Mouse (Mus musculus): ENCODE results near the gene Rtkn. TPM values are rescaled to one million over a fixed set of nuclear protein-coding genes. Genes with fewer than 3 reads are reported as not detected.

The Rtkn gene
- polyA plus RNA-seq, 2 experiments, result 5.5 to 11.1 TPM

DNA sequence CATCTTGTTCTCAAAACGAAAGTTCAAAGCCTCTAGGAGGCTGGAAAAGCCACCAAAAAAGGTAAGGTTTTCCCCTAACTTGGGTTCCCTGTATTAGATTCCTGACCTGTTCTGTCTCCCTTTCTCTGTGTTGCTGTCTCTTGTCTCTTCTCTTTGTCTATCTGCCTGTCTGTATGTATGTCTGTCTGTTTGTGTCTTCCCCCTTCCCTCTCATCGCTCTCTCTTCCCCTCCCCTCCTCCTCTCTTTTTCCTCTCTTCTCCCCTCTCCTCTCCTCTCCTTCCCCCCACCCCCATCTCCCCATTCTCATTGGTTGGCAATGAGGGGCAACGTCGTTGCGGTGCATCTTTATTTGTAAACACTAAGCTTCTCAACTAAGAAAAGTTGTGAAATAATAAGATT lies 9.9 kb upstream of the Rtkn start, which contains the start of gene Ino80b:
Gene Ino80b, minus strand, starts transcription at position 101 of the 400 bp plus-strand sequence.
- H3K9ac ChIP-seq (replicated peaks), result peak within 1 kb of the TSS; percentile 95
- H3K36me3 ChIP-seq (replicated peaks; ENCODE audit: control insufficient read depth, insufficient read depth, low read depth), result no peaks in the 10 kb centered on the region
- H3K9me3 ChIP-seq (ENCODE audit: control insufficient read depth, low read length), result no peaks in the 10 kb centered on the region
- H3K4me3 ChIP-seq (ENCODE audit: insufficient read depth in 1 of 2, low read depth in 2 of 2, low read length in 2 of 2), result peak within 1 kb of the TSS; percentile 93
- TF ChIP-seq CTCF (IDR thresholded peaks at IDR 0.05; ENCODE audit: low read depth) (no peak), EP300 (IDR thresholded peaks at IDR 0.05; ENCODE audit: low read depth) (no peak)
- peaks cover 15 to 25% of the 10 kb centered on the region in 2 experiments for H3K4me1 ChIP-seq (replicated peaks; ENCODE audit: control insufficient read depth in 2 of 2, insufficient read depth in 2 of 2, low read length in 1 of 2)
- DNase-seq (ENCODE audit: low read depth in 3 of 3, low spot score in 3 of 3), result no peak
- WGBS (ENCODE audit: insufficient replicate concordance), result 23% methylated on average over 5 of the region's 5 CpGs
- no peaks in the 10 kb centered on the region for H3K27me3 ChIP-seq (ENCODE audit: control insufficient read depth, insufficient read depth, low read length)
- no peak for ATAC-seq (ENCODE audit: insufficient read depth)
- peak within 1 kb of the TSS; percentile 81 for H3K27ac ChIP-seq
- peak within 1 kb of the TSS; percentile 87 for H3K4me2 ChIP-seq (ENCODE audit: low read depth)

DNA sequence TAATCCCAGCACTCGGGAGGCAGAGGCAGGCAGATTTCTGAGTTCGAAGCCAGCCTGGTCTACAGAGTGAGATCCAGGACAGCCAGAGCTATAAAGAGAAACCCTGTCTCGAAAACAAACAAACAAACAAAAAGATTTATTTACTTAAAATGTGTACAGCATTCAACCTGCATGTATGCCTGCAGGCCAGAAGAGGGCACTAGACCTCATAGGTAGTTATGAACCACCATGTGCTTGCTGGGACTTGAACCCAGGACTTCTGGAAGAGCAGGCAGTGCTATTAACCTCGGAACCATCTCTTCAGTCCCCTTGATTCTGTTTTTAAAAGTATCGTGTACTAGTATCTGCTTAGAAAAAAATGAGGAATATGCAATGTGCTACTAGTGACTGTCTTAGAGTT lies 7.8 kb upstream of the Rtkn start:
- Histone ChIP-seq H3K27me3 (ENCODE audit: control insufficient read depth, insufficient read depth, low read length) (no peaks in the 10 kb centered on the region), H3K4me1 (replicated peaks; ENCODE audit: control insufficient read depth in 2 of 2, insufficient read depth in 2 of 2, low read length in 1 of 2) (peaks cover 13 to 21% of the 10 kb centered on the region in 2 experiments), H3K27ac (no peak overlapping the region), H3K4me3 (ENCODE audit: insufficient read depth in 1 of 2, low read depth in 2 of 2, low read length in 2 of 2) (no peak overlapping the region), H3K4me2 (ENCODE audit: low read depth) (no peak overlapping the region), H3K9me3 (ENCODE audit: control insufficient read depth, low read length) (no peaks in the 10 kb centered on the region), H3K9ac (replicated peaks) (no peak overlapping the region), H3K36me3 (replicated peaks; ENCODE audit: control insufficient read depth, insufficient read depth, low read depth) (no peaks in the 10 kb centered on the region)
- TF ChIP-seq EP300 (IDR thresholded peaks at IDR 0.05; ENCODE audit: low read depth) (no peak), CTCF (IDR thresholded peaks at IDR 0.05; ENCODE audit: low read depth) (peak; percentile 69)
- ATAC-seq (ENCODE audit: insufficient read depth) (no peak), DNase-seq (ENCODE audit: low read depth in 3 of 3, low spot score in 3 of 3) (no peak)
- WGBS (ENCODE audit: insufficient replicate concordance), result 71% methylated on average over 5 of the region's 5 CpGs

DNA sequence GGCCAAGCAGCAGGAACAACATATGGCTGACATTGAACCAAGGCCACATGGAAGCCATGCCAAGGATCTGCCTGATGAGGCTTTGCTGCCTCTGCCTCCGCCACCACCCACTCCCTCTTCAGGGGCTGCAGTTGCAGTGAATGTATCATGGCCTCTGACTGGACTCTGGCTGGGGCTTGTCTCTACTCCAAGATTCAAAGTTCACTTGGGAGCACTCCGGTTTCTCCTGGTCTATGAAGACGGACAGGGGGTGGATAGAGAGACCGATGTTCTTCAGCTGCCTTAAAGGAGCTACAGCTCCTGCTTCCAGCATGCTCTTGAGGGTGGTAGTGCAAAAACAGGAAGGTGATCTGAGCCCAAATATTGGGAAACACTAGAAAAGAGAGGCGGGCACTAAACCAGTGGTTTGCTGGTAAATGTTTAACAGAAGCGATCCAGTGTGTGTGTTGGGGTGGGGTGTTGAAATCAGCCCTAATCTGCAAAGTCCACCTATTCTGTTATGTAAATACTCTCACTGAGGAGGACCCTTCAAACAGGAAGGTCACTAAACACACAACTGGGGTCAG lies 3.7 kb upstream of the Rtkn start:
- no peak overlapping the region for H3K9ac ChIP-seq (replicated peaks)
- H3K9me3 ChIP-seq (ENCODE audit: control insufficient read depth, low read length), result no peaks in the 10 kb centered on the region
- H3K4me1 ChIP-seq (replicated peaks; ENCODE audit: control insufficient read depth in 2 of 2, insufficient read depth in 2 of 2, low read length in 1 of 2), result peaks cover 4 to 7% of the 10 kb centered on the region in 2 experiments; a peak in 3 of 4 replicates
- H3K4me3 ChIP-seq (ENCODE audit: insufficient read depth in 1 of 2, low read depth in 2 of 2, low read length in 2 of 2), result no peak overlapping the region
- ATAC-seq (ENCODE audit: insufficient read depth) (peak; percentile 68), DNase-seq (ENCODE audit: low read depth in 3 of 3, low spot score in 3 of 3) (no peak)
- WGBS (ENCODE audit: insufficient replicate concordance), result 42% methylated on average over 6 of the region's 6 CpGs
- H3K36me3 ChIP-seq (replicated peaks; ENCODE audit: control insufficient read depth, insufficient read depth, low read depth), result no peaks in the 10 kb centered on the region
- no peak for TF ChIP-seq CTCF (IDR thresholded peaks at IDR 0.05; ENCODE audit: low read depth)
- no peak for TF ChIP-seq EP300 (IDR thresholded peaks at IDR 0.05; ENCODE audit: low read depth)
- peak overlapping the region; percentile 13; the same call in 1 of the 2 replicates for H3K4me2 ChIP-seq (ENCODE audit: low read depth)
- peak overlapping the region; percentile 47 for H3K27ac ChIP-seq
- peaks cover 16% of the 10 kb centered on the region for H3K27me3 ChIP-seq (ENCODE audit: control insufficient read depth, insufficient read depth, low read length)

DNA sequence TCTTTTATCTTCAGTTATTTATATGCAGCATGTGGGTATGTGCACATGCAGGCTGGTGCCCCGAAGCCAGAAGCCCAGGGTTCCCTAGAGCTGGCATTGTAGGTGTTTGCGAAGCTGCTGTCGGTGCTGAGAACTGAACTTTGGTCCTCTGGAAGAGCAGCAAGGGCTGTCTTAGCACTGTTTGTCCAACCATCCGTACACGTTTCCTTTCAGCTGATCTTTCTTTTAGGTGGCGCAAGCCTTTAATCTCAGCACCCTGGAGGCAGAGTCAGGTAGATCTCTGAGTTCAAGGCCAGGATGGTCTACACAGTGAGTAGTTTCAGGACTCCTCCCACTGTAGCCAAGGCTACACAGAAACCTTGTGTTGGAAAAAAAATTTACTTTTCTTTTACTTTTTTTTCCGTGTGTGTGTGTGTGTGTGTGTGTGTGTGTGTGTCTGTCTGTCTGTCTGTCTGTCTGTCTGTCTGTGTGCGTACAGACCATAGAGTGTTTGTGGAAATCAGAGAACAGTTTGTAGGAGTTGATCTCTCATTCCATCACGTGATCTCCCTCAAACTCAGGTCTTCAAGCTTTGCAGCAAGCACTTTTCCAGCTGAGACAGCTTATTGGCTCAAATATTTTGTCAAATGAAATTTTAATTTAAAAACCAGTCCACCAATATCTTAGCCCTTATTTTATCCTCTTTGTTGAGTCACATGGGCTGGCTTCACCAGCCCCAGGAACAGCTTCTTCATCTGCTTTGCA lies 2.9 kb upstream of the Rtkn start:
- Histone ChIP-seq H3K4me2 (ENCODE audit: low read depth) (no peak overlapping the region), H3K4me1 (replicated peaks; ENCODE audit: control insufficient read depth in 2 of 2, insufficient read depth in 2 of 2, low read length in 1 of 2) (peaks cover 4 to 7% of the 10 kb centered on the region in 2 experiments; a peak in 3 of 4 replicates), H3K4me3 (ENCODE audit: insufficient read depth in 1 of 2, low read depth in 2 of 2, low read length in 2 of 2) (no peak overlapping the region), H3K36me3 (replicated peaks; ENCODE audit: control insufficient read depth, insufficient read depth, low read depth) (no peaks in the 10 kb centered on the region), H3K27me3 (ENCODE audit: control insufficient read depth, insufficient read depth, low read length) (peaks cover 23% of the 10 kb centered on the region), H3K27ac (no peak overlapping the region; the same call in 1 of the 2 replicates), H3K9me3 (ENCODE audit: control insufficient read depth, low read length) (no peaks in the 10 kb centered on the region), H3K9ac (replicated peaks) (no peak overlapping the region)
- DNase-seq (ENCODE audit: low read depth in 3 of 3, low spot score in 3 of 3), result no peak
- WGBS (ENCODE audit: insufficient replicate concordance), result 62% methylated on average over 9 of the region's 9 CpGs
- ATAC-seq (ENCODE audit: insufficient read depth), result peak; percentile 25; the same call in 1 of the 2 replicates
- TF ChIP-seq CTCF (IDR thresholded peaks at IDR 0.05; ENCODE audit: low read depth), result no peak
- TF ChIP-seq EP300 (IDR thresholded peaks at IDR 0.05; ENCODE audit: low read depth), result no peak

DNA sequence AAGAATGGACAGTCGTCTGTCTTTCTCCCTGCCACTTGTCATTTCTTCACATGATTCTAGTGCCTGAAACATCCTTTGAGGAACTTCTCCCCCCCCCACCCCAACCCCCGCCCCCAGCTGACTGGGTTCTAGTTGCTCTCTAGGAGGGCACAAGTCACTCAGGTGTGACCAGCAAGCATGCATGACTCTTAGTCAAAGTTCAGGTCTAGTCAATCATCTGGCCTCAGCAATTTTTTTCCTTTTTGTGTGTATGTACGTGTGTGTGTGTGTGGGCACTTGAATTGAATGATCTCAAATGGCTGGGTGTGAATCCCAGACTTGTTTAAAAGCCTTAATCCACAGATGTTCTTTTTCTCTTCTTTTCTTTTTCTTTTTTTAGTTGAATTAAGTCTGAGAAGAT lies 1.0 kb upstream of the Rtkn start:
- no peak overlapping the region for H3K4me3 ChIP-seq (ENCODE audit: insufficient read depth in 1 of 2, low read depth in 2 of 2, low read length in 2 of 2)
- peaks cover 8 to 10% of the 10 kb centered on the region in 2 experiments; a peak in 3 of 4 replicates for H3K4me1 ChIP-seq (replicated peaks; ENCODE audit: control insufficient read depth in 2 of 2, insufficient read depth in 2 of 2, low read length in 1 of 2)
- DNase-seq (ENCODE audit: low read depth in 3 of 3, low spot score in 3 of 3), result no peak

More for the DNA sequence above, 1.0 kb upstream of the Rtkn start:
- Histone ChIP-seq H3K36me3 (replicated peaks; ENCODE audit: control insufficient read depth, insufficient read depth, low read depth) (no peaks in the 10 kb centered on the region), H3K27ac (no peak overlapping the region), H3K9me3 (ENCODE audit: control insufficient read depth, low read length) (no peaks in the 10 kb centered on the region), H3K27me3 (ENCODE audit: control insufficient read depth, insufficient read depth, low read length) (peaks cover 23% of the 10 kb centered on the region), H3K4me2 (ENCODE audit: low read depth) (no peak overlapping the region), H3K9ac (replicated peaks) (no peak overlapping the region)
- 46% methylated on average over 3 of the region's 3 CpGs for WGBS (ENCODE audit: insufficient replicate concordance)
- ATAC-seq (ENCODE audit: insufficient read depth), result no peak
- TF ChIP-seq CTCF (IDR thresholded peaks at IDR 0.05; ENCODE audit: low read depth), result no peak
- no peak for TF ChIP-seq EP300 (IDR thresholded peaks at IDR 0.05; ENCODE audit: low read depth)

Measured in liver, embryonic 14.5 days (tissue).